Mouse (Mus musculus): ENCODE results near the gene Tmem184c.

The Tmem184c gene

DNA sequence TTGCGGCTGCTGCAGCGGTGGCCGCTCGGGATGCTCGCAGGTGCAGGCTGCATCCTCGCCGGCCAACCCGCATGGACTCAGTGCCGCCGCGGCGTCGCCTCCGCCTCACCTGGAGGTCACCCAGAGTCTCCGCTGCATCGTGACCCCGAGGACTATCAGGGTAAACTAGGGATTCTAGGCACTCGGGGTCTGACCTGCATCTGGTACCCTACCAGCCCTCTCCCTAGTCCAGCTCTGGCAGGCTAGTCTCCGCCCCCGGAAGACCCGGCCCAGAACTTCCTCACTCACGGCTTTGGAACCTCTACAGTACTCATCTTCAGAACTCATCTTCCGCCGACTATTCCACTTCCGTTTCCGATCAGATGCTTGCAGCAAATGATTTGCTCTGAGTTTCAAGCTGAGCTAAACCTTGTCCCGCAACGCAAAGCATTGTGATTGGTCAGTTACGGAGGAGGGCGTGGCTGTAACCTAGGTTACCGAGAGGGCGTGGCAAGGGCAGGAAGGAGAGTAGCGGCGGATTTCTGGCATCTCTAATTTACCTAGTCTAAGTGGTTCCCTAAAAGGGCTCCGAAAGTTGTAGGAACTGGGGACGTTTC lies at the start of gene Tmem184c:
Tmem184c (minus strand) TSS at position 325 of the 596 bp plus-strand sequence.
- DNase-seq (ENCODE audit: low spot score) = peak; percentile 98

DNA sequence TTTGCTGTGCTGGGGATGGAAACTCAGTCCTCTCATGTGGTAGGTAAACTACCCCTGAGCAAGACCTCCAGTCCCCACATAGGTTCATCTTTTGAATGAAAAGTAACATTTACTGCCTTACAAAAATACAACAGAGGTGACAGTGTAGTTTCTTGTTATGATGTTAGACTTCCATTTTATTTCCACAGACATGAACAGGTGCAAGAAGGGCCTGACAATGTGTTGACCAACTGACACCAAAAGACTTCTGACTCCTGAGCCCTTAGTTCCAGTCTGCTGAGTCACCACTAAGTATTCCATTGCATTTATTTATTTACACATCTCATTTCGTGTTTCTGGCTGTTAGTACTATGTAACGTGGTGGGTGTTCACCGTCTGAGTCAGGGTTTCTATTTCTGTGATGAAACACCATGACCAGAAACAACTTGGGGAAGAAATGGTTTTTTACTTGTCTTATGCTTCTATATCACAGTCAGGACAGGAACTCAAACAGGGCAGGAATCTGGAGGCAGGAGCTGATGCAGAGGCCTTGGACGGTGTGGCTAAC lies 49.1 kb upstream of the Tmem184c start:
- DNase-seq (ENCODE audit: low spot score) = no peak

DNA sequence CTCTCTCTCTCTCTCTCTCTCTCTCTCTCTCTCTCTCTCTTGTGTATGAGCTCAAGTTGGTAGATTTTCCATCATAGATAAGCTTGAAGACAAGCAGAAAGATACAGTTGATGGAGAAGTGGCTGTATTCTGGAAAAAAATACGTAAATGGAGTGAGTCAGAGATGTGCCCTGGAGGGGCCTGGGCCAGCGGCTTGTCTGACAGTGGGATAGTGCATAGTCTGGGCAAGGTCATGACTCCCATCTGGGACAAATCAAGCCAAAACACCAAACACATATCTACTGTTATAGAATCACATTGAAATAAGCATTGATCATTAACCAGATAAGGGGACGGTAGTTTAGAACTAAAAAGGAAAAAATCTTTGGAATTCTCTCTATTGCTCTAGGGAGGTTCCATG lies 47.9 kb upstream of the Tmem184c start:
- DNase-seq (ENCODE audit: low spot score) = no peak

DNA sequence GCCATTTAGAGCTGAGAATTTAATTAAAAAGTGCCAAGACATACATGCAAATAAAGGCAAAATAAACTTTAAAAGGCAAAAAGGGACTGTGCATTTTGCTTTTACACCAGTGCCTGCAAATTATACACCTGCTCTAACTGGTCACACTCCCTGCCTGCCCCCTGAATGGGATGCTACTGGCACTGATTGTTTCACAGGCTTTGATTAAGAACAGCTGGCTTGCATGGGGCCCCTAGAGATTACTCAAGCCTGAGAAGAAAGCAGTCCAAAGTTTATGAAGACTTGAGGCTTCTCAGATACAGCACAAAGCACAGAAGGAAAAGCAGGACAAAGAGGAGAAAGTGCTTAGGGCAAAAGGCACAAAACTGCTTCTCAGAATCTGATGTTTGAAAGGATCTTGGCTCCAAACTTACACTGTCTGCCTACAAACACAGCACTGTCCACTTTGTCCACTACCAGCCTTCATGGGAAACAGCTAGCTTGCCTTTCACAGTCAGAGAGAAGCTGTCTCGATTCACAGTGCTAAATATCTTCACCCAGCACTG lies 40.2 kb upstream of the Tmem184c start:
- DNase-seq (ENCODE audit: low spot score) = no peak

DNA sequence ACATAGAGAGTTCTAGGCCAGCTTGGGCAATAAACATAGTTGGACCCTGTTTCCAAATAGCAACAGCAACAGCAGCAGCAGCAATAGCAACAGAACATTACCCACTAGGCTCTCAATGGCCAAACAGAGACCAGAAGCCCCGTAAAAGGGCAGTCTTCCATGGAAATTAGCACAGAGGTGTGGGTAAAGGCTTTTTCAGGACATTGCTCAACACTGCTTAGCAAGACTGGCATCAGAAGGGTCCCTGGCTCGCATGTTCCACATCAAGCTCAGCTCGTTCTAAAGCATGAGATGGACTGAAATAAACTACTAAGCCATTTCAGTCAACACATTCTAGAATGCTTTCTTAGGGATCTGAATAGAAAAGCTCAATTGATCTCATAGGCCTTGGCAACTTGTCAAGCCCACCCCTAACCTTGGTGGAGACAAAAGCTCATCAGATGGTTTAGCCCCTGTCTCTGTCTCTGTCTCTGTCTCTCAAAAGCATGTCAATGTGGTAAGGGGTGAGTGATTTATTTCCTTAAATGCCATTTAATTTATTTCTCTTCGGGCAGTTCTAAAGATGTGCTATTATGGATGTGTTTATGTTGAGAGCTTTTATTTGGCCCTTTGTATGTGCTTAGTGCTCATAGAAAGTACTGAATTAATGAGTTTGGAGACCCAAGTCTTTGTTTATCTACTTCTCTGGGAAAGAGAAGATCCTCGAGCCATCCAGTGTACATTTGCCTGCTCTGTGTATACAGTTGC lies 29.8 kb upstream of the Tmem184c start:
- no peak for DNase-seq (ENCODE audit: low spot score)

DNA sequence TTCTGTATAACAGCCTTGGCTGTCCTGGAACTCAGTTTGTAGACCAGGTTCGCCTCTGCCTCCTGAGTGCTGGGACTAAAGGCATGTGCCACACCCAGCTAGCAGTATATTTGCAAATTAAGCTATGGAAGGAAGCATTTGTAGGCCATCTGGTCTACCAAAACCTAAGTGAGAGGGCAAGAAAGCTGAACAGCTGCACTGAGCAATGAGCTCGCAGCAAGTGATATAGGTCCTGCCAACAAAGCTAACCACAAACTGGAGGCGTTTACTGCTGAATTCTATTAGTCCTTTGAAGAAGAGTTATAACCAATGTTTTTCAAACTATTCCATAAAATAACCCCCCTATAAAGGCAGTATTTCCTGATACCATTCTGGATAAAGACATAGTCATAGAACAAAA lies 27.1 kb upstream of the Tmem184c start:
- DNase-seq (ENCODE audit: low spot score) = no peak

DNA sequence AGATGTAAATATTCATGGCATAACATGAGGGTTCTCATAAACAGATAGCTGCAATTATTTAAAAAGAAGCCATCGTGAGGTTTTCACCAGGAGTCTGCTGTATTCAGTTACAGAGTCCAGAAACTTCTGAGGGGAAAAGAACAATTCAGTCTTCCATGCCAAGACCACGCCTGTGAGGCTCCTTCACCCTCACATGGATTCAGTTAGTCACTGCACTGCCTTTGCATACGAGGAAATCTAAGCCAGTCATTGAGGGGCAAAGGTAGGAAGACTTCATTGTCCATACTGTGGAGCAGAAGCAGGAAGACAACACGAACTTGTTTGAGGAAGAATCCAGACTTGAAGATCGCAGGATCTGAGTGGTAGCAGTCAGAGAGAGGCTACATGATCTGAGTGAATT lies 23.5 kb upstream of the Tmem184c start:
- no peak for DNase-seq (ENCODE audit: low spot score)

DNA sequence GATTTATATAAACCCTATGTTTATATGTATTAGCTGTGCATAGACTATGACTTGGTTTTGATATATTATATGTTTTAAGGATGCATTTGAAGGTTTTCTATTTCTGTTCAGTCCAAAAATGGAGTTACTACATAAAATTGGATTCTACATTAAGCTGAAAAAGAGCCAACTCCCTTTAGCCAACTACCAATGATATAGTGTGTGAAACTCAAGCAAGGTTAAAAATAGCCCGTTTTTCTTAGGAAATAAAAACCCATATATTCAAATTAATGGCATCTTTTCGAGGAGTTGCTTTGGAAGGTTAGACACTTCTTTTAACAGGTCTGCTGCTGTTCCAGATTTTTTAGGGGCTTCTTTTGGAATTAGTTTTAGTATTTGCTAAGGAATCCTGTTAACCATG lies 22.7 kb upstream of the Tmem184c start:
- no peak for DNase-seq (ENCODE audit: low spot score)

DNA sequence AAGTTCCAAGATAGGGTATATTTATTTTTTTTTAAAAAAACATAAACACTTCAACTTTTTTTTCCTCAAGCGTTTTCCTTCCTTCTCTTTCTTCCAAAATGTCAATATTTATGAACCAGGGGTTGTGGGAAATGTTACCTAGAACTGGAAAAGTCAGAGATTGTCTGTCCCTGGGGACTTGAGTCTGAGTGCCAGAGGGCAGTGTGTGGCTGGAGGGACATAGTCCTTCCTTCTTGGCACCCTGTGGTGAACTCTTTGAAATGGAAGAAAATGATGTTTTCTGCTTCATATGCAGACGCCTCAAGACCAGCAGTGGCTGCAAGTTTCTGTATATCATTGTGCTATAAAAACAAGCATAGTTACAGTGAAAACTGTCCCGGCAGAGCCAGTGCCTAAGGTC lies 20.2 kb upstream of the Tmem184c start:
- no peak for DNase-seq (ENCODE audit: low spot score)

DNA sequence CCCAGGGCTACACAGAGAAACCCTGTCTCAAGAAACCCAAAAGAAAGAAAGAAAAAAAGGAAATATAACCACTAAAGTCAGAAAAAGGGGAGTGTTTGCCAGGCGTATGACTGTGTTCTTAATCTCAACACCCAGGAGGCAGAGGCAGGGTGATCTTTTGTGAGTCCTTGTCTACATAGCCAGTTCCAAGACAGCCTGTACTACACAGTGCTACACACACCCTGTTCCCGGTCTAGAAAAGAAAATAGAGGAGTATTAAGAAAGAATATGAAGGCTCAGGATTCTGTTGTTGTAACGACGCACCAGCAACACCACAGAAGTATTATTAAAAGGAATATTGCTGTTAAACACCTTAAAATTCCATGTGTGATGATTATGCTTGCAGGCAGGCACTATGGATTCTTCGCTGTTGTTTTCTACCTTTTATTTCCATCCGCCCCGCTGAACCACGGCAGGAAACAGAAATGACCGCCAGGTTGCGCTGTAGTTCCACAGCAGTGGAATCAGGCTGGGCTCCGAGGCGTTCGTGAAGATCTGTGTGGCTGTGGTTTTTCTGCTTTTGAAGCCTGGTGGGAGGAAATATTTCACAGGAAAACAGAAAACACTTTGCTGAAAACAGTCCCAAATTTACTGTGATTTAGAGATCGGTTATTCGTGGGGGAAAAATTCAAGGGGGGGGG lies 19.5 kb upstream of the Tmem184c start:
- DNase-seq (ENCODE audit: low spot score) = peak; percentile 70

DNA sequence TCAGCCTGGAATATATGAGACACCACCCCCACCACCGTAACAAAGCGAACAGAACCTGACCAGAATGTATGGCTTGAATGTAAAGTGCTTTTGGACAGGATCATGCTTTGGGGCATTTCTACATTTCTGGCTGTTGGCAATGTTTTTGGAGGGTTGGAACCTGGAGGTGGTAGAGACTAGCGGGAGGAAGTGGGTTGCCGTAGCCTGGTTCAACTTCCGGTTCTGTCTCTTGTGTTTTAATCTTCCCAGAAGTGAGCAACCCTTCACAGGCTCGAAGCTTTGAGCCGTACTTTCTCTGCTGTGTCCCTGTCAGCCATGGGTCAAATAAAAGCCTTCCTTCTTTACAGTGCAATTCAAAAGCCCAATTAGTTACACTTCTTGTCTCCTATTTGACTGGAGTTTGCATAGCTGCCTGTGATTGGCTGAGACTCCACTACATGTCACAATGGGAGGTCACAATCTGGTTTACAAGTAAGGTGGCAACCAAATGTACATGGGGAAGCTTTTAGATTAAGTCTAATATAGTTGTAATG lies 13.2 kb upstream of the Tmem184c start:
- no peak for DNase-seq (ENCODE audit: low spot score)

DNA sequence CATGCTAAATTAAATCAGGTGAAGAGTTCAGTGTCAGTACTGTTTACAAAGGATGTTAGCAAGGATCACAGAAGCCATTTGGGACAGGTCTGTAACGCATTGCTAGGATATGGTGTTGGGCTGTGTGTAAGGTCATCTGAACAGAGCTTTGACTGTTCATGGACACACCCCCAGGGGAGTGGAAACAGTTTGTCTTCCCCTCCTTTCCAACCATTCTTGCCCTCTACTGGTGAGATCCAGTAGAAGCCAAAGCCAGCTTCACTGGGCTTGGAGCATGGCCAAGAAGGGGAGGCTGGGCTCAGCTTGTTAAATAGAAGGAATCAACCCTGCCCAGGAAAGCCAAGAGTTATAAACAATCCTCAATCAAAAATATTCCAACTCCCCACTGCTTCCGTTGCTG lies 7.4 kb upstream of the Tmem184c start:
- peak; percentile 13 for DNase-seq (ENCODE audit: low spot score)

DNA sequence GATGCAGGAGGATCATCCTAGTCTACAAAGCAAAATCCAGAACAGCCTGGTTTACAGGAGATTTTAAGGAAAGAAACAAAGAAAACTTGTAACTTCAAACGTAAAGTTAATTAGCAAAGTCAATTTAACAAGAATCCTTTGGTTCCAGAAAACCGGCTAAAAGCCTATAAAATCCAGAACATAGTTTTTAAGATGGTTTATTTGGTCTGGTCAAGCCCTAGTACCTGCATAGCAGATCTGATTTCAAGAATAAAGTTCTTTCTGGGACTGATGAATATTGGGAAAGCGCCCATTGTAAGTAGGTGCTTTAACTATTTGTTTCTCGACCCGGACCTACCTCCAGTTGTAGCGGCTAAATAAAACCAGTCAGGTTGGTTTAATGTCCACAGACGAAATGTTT lies 877 bp downstream of the Tmem184c start:
- no peak for DNase-seq (ENCODE audit: low spot score)

DNA sequence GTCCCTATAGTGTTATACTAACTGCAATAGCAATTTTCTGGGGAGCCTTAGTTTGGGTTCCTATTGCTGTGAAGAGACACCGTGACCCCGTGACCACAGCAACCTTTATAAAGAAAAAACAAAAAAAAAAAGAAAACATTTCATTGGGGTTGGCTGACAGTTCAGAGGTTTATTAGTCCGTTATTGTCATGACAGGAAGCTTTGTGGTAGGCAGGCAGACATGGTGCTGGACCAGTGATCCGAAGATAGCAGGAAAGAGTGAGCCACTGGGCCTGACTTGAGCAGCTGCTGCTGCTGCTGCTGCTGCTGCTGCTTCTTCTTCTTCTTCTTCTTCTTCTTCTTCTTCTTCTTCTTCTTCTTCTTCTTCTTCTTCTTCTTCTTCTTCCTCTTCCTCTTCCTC lies 26.3 kb downstream of the Tmem184c start:
- no peak for DNase-seq (ENCODE audit: low spot score)

DNA sequence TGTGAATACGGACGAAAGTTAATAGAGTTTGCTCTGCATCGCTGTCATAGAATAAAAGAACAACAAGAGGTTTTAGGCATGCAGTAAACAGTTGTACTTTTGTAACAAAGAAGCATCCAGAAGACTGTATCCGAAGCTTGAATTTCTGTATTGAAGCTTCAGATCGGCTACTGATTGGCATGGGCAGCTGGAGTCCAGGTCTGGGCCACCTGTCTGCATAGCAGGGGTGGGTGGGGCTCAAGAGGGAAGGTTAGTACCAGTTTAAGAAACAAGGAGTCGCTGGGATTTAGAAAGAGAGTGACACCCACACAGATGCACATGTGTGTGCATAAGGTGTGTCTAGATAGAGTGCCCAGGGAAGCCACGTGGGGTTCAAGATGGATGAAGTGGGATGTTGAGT lies 32.8 kb downstream of the Tmem184c start:
- DNase-seq (ENCODE audit: low spot score) = no peak

DNA sequence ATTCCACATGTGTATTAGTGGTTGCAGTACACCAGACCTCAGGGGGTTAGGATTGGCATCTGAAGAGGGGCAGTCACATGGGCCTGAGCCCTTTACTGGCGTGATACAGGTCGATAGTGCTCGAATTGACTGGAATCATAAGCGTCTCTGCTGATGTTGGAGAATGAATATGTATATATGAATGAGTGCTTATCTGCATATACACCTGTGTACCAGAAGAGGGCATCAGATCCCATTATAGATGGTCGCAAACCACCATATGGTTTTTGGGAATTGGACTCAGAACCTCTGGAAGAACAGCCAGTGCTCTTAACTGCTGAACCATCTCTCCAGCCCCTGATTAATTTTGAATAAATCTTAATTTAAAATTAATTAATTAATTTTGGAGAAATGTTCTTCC lies 36.3 kb downstream of the Tmem184c start:
- DNase-seq (ENCODE audit: low spot score) = no peak

DNA sequence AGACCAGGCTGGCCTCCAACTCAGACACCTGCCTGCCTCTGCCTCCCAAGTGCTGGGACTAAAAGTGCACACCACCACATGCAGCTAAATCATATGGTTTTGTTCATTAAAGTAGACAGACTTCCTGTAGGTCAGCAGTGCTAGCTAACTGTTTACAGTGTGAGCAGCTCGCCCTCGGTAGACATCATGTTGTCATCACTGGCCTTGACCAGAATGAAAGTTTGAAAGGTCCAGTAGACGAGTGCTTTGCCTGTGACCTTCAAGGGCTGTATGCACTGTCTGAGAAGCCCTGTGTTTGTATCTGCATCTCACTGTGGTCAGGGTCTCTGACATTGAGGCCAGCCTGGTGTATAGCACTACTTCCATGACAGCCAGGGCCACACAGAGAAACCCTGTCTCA lies 49.1 kb downstream of the Tmem184c start:
- no peak for DNase-seq (ENCODE audit: low spot score)

DNA sequence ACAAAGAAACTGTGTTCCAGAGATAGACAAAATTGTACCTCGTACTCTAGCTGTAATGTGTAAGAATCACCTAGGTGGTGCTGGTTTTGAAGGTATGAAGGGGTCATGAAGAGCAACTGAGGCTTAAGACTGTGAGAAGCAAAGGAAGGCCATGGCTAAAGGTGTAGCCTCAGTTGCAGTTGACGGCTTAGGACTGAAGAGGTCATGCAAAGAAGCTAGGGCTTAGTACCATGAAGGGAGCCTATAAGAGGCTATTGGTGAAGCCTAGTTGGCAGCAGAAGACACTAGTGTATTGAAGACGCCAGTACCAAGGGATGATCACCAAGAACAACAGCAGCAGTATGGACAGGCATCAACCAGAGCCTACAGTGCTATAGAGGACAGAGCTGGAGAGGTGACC lies 58.0 kb downstream of the Tmem184c start:
- no peak for DNase-seq (ENCODE audit: low spot score)

DNA sequence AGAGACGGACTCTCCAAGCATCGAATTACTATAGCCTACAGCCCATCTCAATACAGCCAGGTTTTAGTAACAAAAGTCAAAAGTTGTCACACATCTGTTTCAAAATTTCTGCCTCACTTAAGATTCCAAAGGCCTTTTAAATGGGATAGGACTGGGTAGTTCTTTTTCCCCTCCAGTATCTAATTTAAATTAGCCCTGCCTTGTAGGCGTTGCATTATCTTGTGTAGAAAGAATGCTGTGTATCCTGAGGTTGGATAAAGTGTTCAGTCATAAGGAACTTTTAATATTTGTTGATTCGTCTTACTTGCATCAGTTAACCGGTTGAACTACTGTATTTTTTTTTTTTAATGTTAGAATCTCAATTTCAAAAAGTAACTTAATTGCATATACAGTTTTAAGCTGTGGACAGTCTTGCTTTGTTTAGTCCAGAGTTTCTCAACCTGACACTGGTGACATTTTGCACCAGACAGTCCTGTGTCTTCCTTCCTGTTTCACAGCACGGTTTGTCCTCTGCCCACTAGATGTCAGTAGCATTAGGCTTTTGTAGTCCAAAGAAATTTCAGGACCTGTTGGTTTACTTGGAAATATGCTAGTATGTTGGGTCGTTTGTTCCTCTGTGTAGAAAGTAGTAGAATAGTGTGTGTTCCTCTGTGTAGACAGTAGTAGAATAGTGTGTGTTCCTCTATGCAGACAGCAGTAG lies 60.5 kb downstream of the Tmem184c start:
- no peak for DNase-seq (ENCODE audit: low spot score)

DNA sequence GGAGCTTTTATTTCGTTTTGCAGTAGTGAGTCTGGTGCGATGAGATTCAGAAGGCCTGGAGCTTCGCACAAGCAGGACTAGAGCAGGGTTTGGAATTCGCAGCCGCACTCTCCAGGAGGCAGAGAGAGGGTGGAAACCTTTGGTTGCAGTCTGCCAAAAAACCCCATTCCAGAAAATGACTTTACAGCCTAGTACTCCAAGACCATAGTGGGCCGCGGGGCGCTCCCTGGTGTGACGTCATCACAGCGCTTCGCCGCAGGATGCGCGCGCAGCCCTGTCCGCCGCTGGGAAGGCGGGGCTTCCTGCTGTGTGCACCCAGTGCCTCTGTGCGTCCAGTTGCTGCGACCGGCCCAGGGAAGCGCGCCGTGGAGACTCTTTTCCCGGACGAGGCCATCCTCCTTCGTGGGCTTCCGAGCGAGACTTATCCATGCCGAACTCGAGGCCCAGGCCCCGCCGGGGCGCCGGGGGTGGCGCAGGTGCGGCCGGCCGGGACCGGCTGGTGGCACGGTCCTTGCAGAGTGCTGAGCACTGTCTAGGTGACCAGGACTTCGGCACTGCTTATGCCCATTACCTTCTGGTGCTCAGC lies 61.3 kb downstream of the Tmem184c start, which contains the start of gene Prmt9:
Prmt9 (plus strand) TSS at position 277 of the 586 bp plus-strand sequence.
- peak; percentile 94 for DNase-seq (ENCODE audit: low spot score)
